Mouse (Mus musculus): ENCODE measurements around the gene Olfr1507.

The Olfr1507 gene

DNA sequence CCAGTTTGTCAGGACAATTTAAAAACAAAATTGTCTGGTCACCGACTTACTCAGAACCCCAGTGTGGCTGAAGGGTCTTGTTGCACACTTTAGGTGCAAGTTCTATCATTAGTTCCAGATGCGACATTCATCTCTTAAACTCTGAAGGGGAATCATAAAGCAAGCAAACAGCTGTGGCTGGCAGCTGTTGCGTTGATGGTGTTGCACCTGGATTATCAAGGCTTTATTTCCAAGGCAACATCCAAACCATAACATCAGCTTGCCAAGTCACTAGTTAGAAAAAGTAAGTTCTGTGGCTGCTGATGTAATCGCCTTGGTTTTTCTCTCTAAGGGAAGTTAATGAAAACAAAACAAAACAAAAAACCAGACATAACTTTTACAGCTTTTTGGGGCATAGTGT, at the start of gene Olfr1507:
Gene Olfr1507 (minus strand): TSS at position 234 of the 400 bp plus-strand sequence.
- DNase-seq = no peak

DNA sequence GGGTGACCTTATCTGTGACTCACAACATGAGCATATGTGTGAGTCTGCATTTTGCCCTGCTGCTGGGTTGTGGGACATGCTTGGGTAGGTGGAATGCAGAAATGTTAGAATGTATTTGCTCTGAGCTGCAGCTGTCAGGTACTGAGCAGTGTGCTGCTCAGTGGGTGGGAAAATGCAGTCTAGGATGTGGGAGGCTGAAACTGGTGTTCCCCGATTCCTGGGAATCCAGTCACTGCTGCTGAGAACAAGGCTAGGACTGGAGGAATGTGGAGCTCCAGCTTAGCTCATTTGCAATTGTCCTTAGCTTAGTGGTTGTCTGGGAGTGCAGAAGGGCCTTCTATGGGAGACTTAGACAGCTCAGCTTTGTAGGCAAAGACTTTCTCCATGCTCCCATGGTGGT, 37.8 kb upstream of the Olfr1507 start:
- DNase-seq = no peak

DNA sequence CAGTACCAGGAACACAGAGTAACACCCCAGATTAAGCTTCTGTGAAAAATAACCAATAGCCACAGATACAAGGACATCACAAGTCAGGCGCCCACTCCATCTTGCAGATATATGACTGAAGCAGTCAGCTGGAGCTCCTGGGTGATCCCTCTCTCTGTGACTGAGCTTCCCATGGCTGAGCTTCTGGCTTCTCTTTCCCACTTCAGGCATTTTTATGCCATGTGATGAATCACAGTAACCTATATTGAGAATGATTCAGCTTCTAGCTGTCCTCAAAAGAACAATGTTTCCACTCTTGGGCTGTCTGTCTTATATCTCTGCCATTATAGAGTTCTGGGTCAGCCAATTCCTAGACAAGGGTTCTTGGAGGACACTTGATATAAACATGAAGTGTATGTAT, 29.4 kb upstream of the Olfr1507 start:
- no peak for DNase-seq

DNA sequence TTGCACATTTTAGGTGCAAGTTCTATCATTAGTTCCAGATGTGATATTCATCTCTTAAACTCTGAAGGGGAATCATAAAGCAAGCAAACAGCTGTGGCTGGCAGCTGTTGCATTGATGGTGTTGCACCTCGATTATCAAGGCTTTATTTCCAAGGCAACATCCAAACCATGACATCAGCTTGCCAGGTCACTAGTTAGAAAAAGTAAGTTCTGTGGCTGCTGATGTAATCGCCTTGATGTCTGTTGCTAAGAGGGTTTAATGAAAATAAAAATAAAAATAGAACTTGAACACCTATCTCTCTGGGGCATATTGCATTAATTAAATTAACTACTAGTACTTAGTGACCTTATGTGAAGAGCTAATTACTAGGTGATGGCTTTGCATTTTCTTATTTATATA, 28.2 kb downstream of the Olfr1507 start, which contains the start of gene Olfr1508:
Gene Olfr1508 (minus strand): TSS at position 101 of the 400 bp plus-strand sequence.
- DNase-seq = no peak

DNA sequence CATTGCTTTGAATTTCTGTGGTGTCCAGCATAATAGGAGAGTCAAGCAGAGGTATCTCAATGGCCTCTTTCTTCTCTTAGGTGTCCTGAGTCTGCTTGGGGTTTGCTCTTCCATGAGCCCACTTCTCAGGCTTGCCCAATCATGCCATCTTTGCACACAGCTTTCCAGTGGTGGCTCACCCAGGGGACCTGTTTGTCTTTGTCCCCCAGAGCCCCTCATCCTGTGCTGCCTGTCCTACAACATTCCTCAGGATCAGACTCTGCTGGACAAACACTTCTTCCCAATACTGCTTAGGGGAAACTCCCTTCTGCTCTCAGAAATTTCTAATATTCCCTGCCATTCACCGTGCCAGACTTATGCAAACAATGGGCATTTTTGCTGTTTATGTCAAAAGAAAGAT, 29.8 kb downstream of the Olfr1507 start:
- DNase-seq = no peak

DNA sequence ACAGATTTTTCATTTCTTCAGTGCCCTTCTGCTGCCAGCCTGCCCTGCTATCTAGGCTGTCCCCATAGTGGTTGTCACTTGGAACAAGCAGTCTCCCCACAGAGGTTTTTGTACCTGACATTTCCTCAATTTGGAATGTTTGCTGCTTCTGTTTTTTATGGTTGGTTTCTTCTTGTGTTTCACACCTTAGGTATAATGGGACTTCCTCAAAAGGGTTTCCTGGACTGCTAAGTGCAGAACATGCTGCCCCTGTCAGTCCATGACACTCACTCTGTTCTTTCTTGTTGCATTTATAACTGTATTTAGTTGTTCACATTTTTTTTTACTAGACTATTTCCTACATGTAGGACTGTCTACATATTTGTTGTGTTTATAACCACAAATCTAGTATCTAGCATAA, 33.6 kb downstream of the Olfr1507 start:
- no peak for DNase-seq

DNA sequence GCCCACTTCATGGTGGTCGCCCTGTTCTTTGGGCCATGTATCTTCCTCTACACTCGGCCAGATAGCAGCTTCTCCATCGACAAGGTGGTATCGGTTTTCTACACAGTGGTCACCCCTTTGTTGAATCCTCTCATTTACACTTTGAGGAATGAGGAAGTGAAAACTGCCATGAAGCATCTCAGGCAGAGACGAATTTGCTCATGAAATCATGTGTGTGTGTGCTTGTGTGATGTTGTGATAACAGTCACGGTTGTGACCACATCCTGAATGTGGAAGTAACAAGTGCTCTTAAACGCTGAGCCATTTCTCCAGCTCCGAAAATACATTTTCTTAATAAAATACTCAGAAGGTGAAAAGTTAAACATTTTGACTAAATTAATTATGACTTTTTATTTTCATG, 44.4 kb downstream of the Olfr1507 start:
- no peak for DNase-seq

DNA sequence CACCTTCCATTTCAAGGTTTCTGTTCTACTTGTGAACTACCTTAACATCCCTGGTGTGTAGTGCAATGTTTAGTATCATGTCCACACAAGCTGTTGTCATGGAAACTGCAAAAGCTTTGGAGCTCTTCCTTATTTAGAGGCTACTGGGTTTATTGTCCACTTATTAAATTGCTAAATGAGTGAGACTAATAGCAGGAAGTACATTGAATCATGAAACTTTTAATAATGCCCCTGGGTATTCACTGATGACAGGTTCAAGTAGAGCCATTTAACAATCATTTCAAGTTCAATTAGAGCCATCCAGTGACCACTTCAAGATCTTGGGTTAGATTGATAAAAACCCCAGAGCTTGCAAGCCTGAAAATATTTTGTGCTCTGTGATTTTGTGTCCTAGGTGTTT, 52.9 kb downstream of the Olfr1507 start, which contains the start of gene Olfr1509:
Gene Olfr1509 (plus strand): TSS at position 301 of the 400 bp plus-strand sequence.
- DNase-seq = no peak

Measured in spleen, adult 18-20 months (tissue).